Mouse (Mus musculus): ENCODE results near the gene Pkd2l1. TPM values are rescaled to one million over a fixed set of nuclear protein-coding genes. Genes with fewer than 3 reads are reported as not detected.

Gene Pkd2l1
- polyA plus RNA-seq (2012; rRNA removed), result 0.11 and 0.15 TPM in 2 replicates

GRCm38 (mm10) chr19:44192342-44192741, at the start of gene Pkd2l1:
Gene Pkd2l1, minus strand, starts transcription at chr19:44192442.

GRCm38 (mm10) chr19:44203015-44203564, 10.8 kb upstream of the Pkd2l1 start, which contains the start of gene Scd3:
Gene Scd3, plus strand, starts transcription at chr19:44203269.

GRCm38 (mm10) chr19:44145702-44146567, 46.3 kb downstream of the Pkd2l1 start, which contains the start of gene Bloc1s2:
Gene Bloc1s2, minus strand, starts transcription at chr19:44146446.

GRCm38 (mm10) chr19:44135072-44135959, 56.9 kb downstream of the Pkd2l1 start, which contains the start of gene Cwf19l1:
Gene Cwf19l1, minus strand, starts transcription at chr19:44135876.

GRCm38 (mm10) chr19:44106831-44107660, 85.2 kb downstream of the Pkd2l1 start, which contains the start of gene Chuk:
Gene Chuk, minus strand, starts transcription at chr19:44107480.

Other genes starting within 250 kb of the Pkd2l1 start
- 1.7 and 2.1 TPM in 2 replicates for gene Cpn1, start 205.9 kb downstream of the Pkd2l1 start, polyA plus RNA-seq (2012; rRNA removed)
- 0.09 and 0.10 TPM in 2 replicates for gene Cyp2c23, start 163.2 kb downstream of the Pkd2l1 start, polyA plus RNA-seq (2012; rRNA removed)
- gene Erlin1, start 122.7 kb downstream of the Pkd2l1 start, polyA plus RNA-seq (2012; rRNA removed), result 4.7 and 7.0 TPM in 2 replicates
- gene Chuk, start 85.0 kb downstream of the Pkd2l1 start, polyA plus RNA-seq (2012; rRNA removed), result 9.7 and 10.0 TPM in 2 replicates
- 4.4 and 5.0 TPM in 2 replicates for gene Cwf19l1, start 56.6 kb downstream of the Pkd2l1 start, polyA plus RNA-seq (2012; rRNA removed)
- gene Bloc1s2, start 46.0 kb downstream of the Pkd2l1 start, polyA plus RNA-seq (2012; rRNA removed), result 16.4 and 24.2 TPM in 2 replicates
- gene Scd3, start 10.8 kb upstream of the Pkd2l1 start, polyA plus RNA-seq (2012; rRNA removed), result 0.33 and 0.46 TPM in 2 replicates
- gene Scd2, start 101.2 kb upstream of the Pkd2l1 start, polyA plus RNA-seq (2012; rRNA removed), result 512 and 709 TPM in 2 replicates
- gene Scd4, start 140.7 kb upstream of the Pkd2l1 start, polyA plus RNA-seq (2012; rRNA removed), result 0.41 and 0.50 TPM in 2 replicates
- 573 and 655 TPM in 2 replicates for gene Scd1, start 215.4 kb upstream of the Pkd2l1 start, polyA plus RNA-seq (2012; rRNA removed)

All from ovary, adult 2 months (tissue).